Mouse (Mus musculus) E14TG2a.4 (cell line): ENCODE measurements around the gene Ppfia2.

ENCODE experiments used
- CTCF ChIP-seq: conservative IDR thresholded peaks from 2 replicates; pipeline ENCODE4 v1.5.1; 2014; ENCODE audit warnings: low read length
- POU5F1 ChIP-seq: IDR thresholded peaks from 2 replicates; pipeline ENCODE4 v1.6.1; 2014; ENCODE audit warnings: low read length, borderline replicate concordance

- no peak for TF ChIP-seq CTCF
- TF ChIP-seq POU5F1 = no peak
These were observed 249.8 kb downstream of the Ppfia2 start for GRCm38 (mm10) chr10:106719936-106720335.
